In genomic region chr11:3408131-3408996, GRCm38 (mm10) we compare ENCODE assay signal across 8 mouse cellular contexts. TPM values are rescaled to one million over a fixed set of nuclear protein-coding genes. Genes with fewer than 3 reads are reported as not detected.
DNase-seq lines count a peak whose midpoint lies in the region.

No protein-coding gene starts in this region.

- H3K27me3 ChIP-seq in heart, embryonic 10.5 days (ENCODE audit: insufficient read depth, poor library complexity, severe bottlenecking) = no peaks in the 10 kb centered on the region

- H3K4me1 ChIP-seq in brown adipose tissue, adult 24 weeks (ENCODE audit: control insufficient read depth, insufficient read depth, insufficient read length, low read length) = peaks cover 4% of the 10 kb centered on the region; the same call in 1 of the 2 replicates
- peaks cover 11% of the 10 kb centered on the region; the same call in 1 of the 2 replicates for H3K4me1 ChIP-seq in heart, embryonic 10.5 days

- peak overlapping the region; percentile 73 for H3K4me3 ChIP-seq in brown adipose tissue, adult 24 weeks (ENCODE audit: insufficient read depth, low read depth, low read length)
- H3K4me3 ChIP-seq in heart, embryonic 10.5 days = peak overlapping the region; percentile 76

- peak; percentile 27 for DNase-seq in cerebellum, adult 8-10 months
- DNase-seq in cerebellum, postnatal 4 days (ENCODE audit: low spot score in 2 of 2) = no peak
- DNase-seq in heart, embryonic 10.5 days (ENCODE audit: low spot score) = no peak
- peak; percentile 54 for DNase-seq in kidney, postnatal 14 days
- peak; percentile 20 for DNase-seq in mesoderm, embryonic 11.5 days (ENCODE audit: low read depth, low spot score)
- DNase-seq in layer of hippocampus, adult 9-11 months = no peak
- no peak for DNase-seq in frontal cortex, postnatal 25 days (ENCODE audit: low spot score in 2 of 2)

- 6% methylated on average over 34 of the region's 34 CpGs for WGBS in heart, embryonic 10.5 days

- no peaks in the 10 kb centered on the region for H3K36me3 ChIP-seq in heart, embryonic 10.5 days

- peak overlapping the region; percentile 78 for H3K27ac ChIP-seq in brown adipose tissue, adult 24 weeks (replicated peaks; ENCODE audit: low read depth, low read length)
- H3K27ac ChIP-seq in heart, embryonic 10.5 days = peak overlapping the region; percentile 91

- H3K9me3 ChIP-seq in heart, embryonic 10.5 days = no peaks in the 10 kb centered on the region

RNA-seq across cellular contexts. Expression of gene Limk2, which starts 0.6 kb away (rescaled TPM):
- 9.6 and 13.9 TPM in 2 replicates for polyA plus RNA-seq in brown adipose tissue, adult 24 weeks (2012; ENCODE audit: insufficient read depth, insufficient read length, missing spikeins)
- 68.8 and 73.9 TPM in 2 replicates for polyA plus RNA-seq in heart, embryonic 10.5 days (2016; fragmentation: Nextera tagmentation; extraction: Ambion mirVana)

RNA-seq across cellular contexts. Expression of gene Rnf185, which starts 43.8 kb away (rescaled TPM):
- polyA plus RNA-seq in brown adipose tissue, adult 24 weeks (2012; ENCODE audit: insufficient read depth, insufficient read length, missing spikeins) = 15.9 and 17.6 TPM in 2 replicates
- polyA plus RNA-seq in heart, embryonic 10.5 days (2016; fragmentation: Nextera tagmentation; extraction: Ambion mirVana) = 29.8 and 31.0 TPM in 2 replicates

Comparison
In these comparisons a context has a peak if more than half of its experiments do, and no peak if none do; other contexts are left out.
1. DNase-seq: peak in cerebellum, adult 8-10 months (single experiment), kidney, postnatal 14 days (single experiment) and mesoderm, embryonic 11.5 days (single experiment); none in cerebellum, postnatal 4 days (0 of 2), heart, embryonic 10.5 days (single experiment), layer of hippocampus, adult 9-11 months (single experiment) and frontal cortex, postnatal 25 days (0 of 2).